Mouse (Mus musculus): ENCODE measurements around the gene Dnmt3c. TPM values are rescaled to one million over a fixed set of nuclear protein-coding genes. Genes with fewer than 3 reads are reported as not detected.

The Dnmt3c gene
- total and polyA plus RNA-seq, 3 experiments, result 0.04 TPM; not detected in 2

- peak within 1 kb of the TSS; percentile 67 for H3K4me2 ChIP-seq (ENCODE audit: insufficient read depth, low read depth, poor library complexity, severe bottlenecking)
- peak within 1 kb of the TSS; percentile 92 for H3K9ac ChIP-seq (ENCODE audit: insufficient read depth, low read depth)
- in situ Hi-C loops (cut with MboI; ENCODE audit: low pct_ligation_motif_present, low pct_unique_long_range_greater_than_20kb, low sequenced_read_pairs), result no loop called here
- TF ChIP-seq PAX5 (IDR thresholded peaks at IDR 0.05; ENCODE audit: low read length) (no peak), USF1 (IDR thresholded peaks at IDR 0.05; ENCODE audit: low read depth, low read length) (peak; percentile 100), ETS1 (conservative IDR thresholded peaks at IDR 0.05; ENCODE audit: low read depth, low read length) (no peak), ZMIZ1 (IDR thresholded peaks at IDR 0.05; ENCODE audit: low read depth, low read length) (peak; percentile 71), TBP (conservative IDR thresholded peaks at IDR 0.05; ENCODE audit: low read depth, low read length) (peak; percentile 84; the same call in 1 of the 2 replicates), NELFE (IDR thresholded peaks at IDR 0.05; ENCODE audit: low read depth, low read length) (peak; percentile 79), TCF12 (IDR thresholded peaks at IDR 0.05; ENCODE audit: low read depth, low read length) (0 out of 2 replicates have a peak, but pooled peaks have one; percentile 34), POLR2A (IDR thresholded peaks at IDR 0.05; ENCODE audit: low read depth, low read length) (peak; percentile 89), USF2 (conservative IDR thresholded peaks at IDR 0.05; ENCODE audit: low read depth, low read length) (peak; percentile 99), MAX (IDR thresholded peaks at IDR 0.05; ENCODE audit: low read length) (peak; percentile 99), ELF1 (IDR thresholded peaks at IDR 0.05; ENCODE audit: low read depth, low read length) (no peak), HCFC1 (IDR thresholded peaks at IDR 0.05; ENCODE audit: low read depth, low read length) (peak; percentile 58; the same call in 1 of the 2 replicates), NRF1 (IDR thresholded peaks at IDR 0.05; ENCODE audit: low read depth, low read length) (peak; percentile 74), SMC3 (IDR thresholded peaks at IDR 0.05; ENCODE audit: low read depth, low read length) (no peak)
- H3K27ac ChIP-seq (ENCODE audit: insufficient read depth, low read depth), result no peak within 1 kb of the TSS; the same call in 1 of the 2 replicates
- H3K27me3 ChIP-seq (replicated peaks), result no peaks in the 10 kb centered on the region
- H3K4me1 ChIP-seq (ENCODE audit: control insufficient read depth in 1 of 2, insufficient read depth in 2 of 2), result peaks cover 16 to 39% of the 10 kb centered on the region in 2 experiments
- H3K9me3 ChIP-seq (replicated peaks; ENCODE audit: low read length), result no peaks in the 10 kb centered on the region
- H3K79me2 ChIP-seq (replicated peaks; ENCODE audit: control insufficient read depth, extremely low read depth, insufficient read depth, poor library complexity, severe bottlenecking), result peaks cover 41% of the 10 kb centered on the region
- DNase-seq (ENCODE audit: extremely low read depth), result peak; percentile 99
- dilution Hi-C loops (cut with MboI; ENCODE audit: extremely low pct_ligation_motif_present, extremely low pct_unique_long_range_greater_than_20kb, low sequenced_read_pairs), result no loop called here
- peak within 1 kb of the TSS; percentile 87 to 97 (median 92) for H3K4me3 ChIP-seq (replicated peaks in 1 of 3; ENCODE audit: low read depth in 2 of 3, low read length in 2 of 3, poor library complexity in 1 of 3)
- peaks cover 4 to 26% of the 10 kb centered on the region in 2 experiments for H3K36me3 ChIP-seq (replicated peaks in 1 of 2; ENCODE audit: control insufficient read depth in 1 of 2, insufficient read depth in 1 of 2, low read length in 1 of 2)
Measured at GRCm38 (mm10) chr2:153740500-153741436, 44.3 kb downstream of the Dnmt3c start, which contains the start of gene Mapre1. TSS of gene Mapre1 (plus strand) at chr2:153741274.

DNA sequence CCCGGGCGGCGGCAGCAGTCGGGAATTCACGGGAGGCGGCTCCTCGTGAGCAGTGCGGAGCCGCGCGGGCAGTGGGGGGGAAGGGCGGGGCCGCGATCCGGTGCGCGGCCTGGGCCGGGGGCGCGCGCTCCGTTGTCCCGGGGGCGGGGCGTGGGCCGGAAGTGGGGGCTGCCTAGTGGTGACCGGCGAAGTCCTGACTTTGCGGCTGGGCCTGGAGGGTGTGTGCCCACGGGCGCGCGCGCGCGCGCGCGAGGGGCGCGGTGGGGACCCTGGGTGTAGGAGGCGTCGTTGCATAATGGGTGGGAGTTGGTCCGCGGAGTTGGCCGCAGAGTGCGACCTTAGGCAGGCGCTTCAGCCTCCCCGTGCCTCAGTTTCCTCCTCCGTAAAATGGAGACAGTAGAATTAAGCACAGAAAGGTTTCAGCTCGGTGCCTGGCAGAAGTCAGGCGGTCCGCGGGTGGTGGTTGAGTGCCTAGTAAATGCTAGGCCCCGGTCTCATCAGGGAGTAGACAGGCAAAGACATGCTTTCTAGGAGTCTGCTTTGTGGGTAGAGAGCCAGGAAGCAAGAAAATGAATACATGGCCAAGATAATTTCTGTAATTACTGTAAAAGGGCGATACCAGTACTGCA lies 45.1 kb downstream of the Dnmt3c start:
- Histone ChIP-seq H3K4me3 (replicated peaks in 1 of 3; ENCODE audit: low read depth in 2 of 3, low read length in 2 of 3, poor library complexity in 1 of 3) (peak overlapping the region; percentile 87 to 97 (median 92)), H3K9me3 (replicated peaks; ENCODE audit: low read length) (no peaks in the 10 kb centered on the region), H3K27ac (ENCODE audit: insufficient read depth, low read depth) (no peak overlapping the region; the same call in 1 of the 2 replicates), H3K4me1 (ENCODE audit: control insufficient read depth in 1 of 2, insufficient read depth in 2 of 2) (peaks cover 16 to 43% of the 10 kb centered on the region in 2 experiments), H3K4me2 (ENCODE audit: insufficient read depth, low read depth, poor library complexity, severe bottlenecking) (peak overlapping the region; percentile 67), H3K9ac (ENCODE audit: insufficient read depth, low read depth) (peak overlapping the region; percentile 92), H3K79me2 (replicated peaks; ENCODE audit: control insufficient read depth, extremely low read depth, insufficient read depth, poor library complexity, severe bottlenecking) (peaks cover 41% of the 10 kb centered on the region), H3K36me3 (replicated peaks in 1 of 2; ENCODE audit: control insufficient read depth in 1 of 2, insufficient read depth in 1 of 2, low read length in 1 of 2) (peaks cover 6 to 33% of the 10 kb centered on the region in 2 experiments), H3K27me3 (replicated peaks) (no peaks in the 10 kb centered on the region)
- DNase-seq (ENCODE audit: extremely low read depth), result peak; percentile 65
- in situ Hi-C loops (cut with MboI; ENCODE audit: low pct_ligation_motif_present, low pct_unique_long_range_greater_than_20kb, low sequenced_read_pairs), result no loop called here
- TF ChIP-seq SMC3 (IDR thresholded peaks at IDR 0.05; ENCODE audit: low read depth, low read length) (no peak), USF2 (conservative IDR thresholded peaks at IDR 0.05; ENCODE audit: low read depth, low read length) (no peak), EP300 (IDR thresholded peaks at IDR 0.05; ENCODE audit: low read length) (no peak), HCFC1 (IDR thresholded peaks at IDR 0.05; ENCODE audit: low read depth, low read length) (peak; percentile 1; the same call in 1 of the 2 replicates), E2F4 (IDR thresholded peaks at IDR 0.05; ENCODE audit: insufficient replicate concordance, low read depth, low read length) (no peak), GABPA (IDR thresholded peaks at IDR 0.05; ENCODE audit: insufficient replicate concordance, low read depth, low read length) (no peak), SIN3A (IDR thresholded peaks at IDR 0.05; ENCODE audit: low read length) (peak; percentile 21), MAZ (IDR thresholded peaks at IDR 0.05; ENCODE audit: low read depth, low read length) (0 out of 2 replicates have a peak, but pooled peaks have one; percentile 17), JUND (conservative IDR thresholded peaks at IDR 0.05; ENCODE audit: low read depth, low read length) (no peak), UBTF (IDR thresholded peaks at IDR 0.05; ENCODE audit: low read depth, low read length) (no peak), TCF12 (IDR thresholded peaks at IDR 0.05; ENCODE audit: low read depth, low read length) (no peak), TBP (conservative IDR thresholded peaks at IDR 0.05; ENCODE audit: low read depth, low read length) (no peak), POLR2A (IDR thresholded peaks at IDR 0.05; ENCODE audit: low read depth, low read length) (no peak), MEF2A (IDR thresholded peaks at IDR 0.05; ENCODE audit: borderline replicate concordance, low read depth, low read length) (no peak), MXI1 (IDR thresholded peaks at IDR 0.05; ENCODE audit: low read depth, low read length) (peak; percentile 63), ETS1 (conservative IDR thresholded peaks at IDR 0.05; ENCODE audit: low read depth, low read length) (no peak), PAX5 (IDR thresholded peaks at IDR 0.05; ENCODE audit: low read length) (no peak)
- dilution Hi-C loops (cut with MboI; ENCODE audit: extremely low pct_ligation_motif_present, extremely low pct_unique_long_range_greater_than_20kb, low sequenced_read_pairs), result no loop called here

Measured in CH12.LX (cell line).